Mouse (Mus musculus): Measurements from ENCODE around the gene Irx3.

Gene Irx3

DNA sequence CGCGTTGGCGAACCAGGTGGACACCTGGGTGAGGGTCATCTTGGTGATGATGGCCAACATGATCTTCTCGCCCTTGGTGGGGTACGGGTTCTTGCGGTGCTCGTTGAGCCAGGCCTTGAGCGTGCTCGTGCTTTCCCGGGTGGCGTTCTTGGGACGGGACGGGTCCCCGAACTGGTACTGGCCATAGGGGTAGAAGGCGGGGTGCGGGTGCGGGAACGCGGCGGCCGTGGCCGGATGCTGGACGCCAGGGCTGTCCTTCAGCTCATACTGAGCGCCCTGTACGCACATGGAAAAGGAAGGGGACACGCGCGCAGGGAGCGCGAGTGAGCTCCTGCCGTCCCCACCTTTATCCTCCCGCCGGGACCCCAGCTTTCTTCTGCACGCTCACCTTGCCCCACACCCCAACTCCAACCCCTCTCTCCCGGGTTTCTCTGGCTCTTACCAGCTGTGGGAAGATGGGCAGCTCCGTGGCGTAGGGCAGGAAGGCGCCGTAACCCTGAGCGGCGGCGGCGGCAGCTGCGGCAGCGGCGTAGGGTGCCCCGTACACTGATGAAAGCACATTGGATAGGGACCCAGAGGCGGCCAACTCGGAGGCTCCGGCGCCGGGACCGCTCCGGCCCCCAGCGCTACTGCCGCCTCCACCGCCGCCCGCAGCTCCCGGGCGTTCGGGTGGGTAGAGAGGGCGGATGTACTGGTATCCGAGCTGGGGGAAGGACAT lies 1.2 kb downstream of the Irx3 start:
- no peak for DNase-seq

DNA sequence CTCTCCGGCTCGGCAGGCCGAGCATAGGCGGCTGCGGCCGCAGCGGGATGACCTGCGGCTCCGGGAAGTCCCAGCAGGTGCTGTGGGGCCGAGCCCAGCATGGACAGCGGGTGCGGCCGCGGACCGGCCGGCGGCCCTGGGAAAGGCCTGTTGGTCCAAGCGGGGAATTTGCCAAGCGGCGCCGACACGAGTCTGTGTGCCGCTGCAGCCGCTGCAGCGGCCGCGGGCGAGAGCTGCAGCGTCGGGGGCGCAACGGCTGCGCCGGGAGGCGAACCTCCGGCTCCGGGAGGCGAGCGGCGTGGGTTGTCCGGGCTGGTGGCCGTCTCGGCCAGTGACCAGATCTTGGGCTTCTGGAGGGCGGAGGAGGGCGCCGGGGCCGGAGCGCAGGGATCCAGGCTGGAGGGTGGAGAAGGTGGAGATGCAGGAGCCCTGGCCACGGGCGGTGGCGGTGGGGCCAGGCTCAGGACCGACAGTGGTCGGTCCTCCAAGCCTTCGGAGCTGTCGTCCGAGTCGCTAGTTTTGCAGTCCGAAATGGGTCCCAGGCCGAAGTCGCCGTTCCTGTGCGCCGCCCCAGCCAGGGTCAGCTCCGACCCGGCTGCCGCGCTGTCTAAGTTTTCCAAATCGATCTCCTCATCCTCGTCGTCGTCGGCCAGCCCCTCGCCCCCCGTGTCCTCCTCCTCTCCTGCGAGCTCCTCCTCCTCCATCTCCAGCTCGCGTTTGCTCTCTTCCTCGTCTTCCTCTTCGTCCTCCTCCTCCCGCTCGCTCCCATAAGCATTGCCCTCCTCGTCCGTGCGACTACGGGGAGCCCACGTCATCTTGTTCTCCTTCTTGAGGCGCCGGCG lies 2.0 kb downstream of the Irx3 start:
- no peak for DNase-seq

DNA sequence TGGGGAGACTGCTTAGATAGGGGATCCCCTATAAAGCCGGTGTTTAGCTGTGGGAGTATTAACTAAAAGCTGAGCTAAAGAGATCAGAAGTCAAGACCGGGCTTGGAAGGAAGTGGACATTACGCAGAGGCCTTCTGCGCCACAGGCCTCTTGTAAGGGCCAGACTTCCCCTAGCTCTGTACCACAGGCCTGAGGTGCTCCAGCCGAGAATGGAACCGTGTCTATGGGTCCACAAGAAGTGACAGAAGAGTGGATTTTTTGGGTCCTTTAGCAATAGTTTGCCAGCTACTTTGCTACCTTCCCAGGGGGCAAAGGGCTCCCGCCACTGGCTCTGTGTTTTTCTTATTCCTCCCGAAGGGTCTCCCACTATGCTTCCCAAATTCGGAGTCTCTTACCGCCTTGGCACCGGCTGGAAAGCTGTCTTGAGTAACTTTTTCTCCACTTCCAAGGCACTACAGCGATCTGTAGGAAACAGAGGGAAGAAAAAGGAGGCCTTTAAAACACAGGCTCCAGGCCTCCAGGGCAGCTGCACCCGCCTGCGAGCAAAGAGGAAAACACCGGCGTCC lies 2.8 kb downstream of the Irx3 start:
- no peak for DNase-seq

DNA sequence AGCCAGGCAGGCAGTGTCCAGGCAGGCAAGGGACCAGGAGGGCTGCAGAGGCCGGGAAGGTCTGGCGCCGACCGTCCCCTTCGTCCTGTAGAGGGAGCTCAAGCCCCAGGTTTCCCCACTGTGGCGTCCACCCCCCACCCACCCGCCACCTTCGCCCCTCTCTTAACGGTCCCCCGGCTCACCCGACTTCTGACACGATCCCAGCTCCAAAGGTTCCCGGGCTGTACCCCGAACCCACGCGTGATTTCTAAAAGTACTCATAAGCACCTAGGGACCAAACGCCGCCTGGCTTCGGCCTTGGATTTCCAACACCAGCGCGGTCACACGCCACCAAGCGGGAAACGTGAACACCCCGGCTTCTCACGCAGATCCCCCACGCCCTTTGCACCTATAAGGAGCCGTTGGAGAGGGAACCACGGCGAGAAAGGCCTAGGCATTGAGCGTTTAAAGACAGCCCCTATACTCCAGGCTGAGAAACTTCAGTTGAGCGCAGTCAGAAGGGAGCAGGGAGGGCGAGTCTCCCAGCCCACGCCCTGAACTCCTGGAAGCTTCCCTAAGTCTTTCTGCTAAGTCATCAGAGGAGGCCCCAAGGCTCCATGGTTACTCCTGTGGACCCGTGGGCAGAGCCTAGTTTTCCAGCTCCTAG lies 4.1 kb downstream of the Irx3 start:
- DNase-seq, result peak; percentile 21

DNA sequence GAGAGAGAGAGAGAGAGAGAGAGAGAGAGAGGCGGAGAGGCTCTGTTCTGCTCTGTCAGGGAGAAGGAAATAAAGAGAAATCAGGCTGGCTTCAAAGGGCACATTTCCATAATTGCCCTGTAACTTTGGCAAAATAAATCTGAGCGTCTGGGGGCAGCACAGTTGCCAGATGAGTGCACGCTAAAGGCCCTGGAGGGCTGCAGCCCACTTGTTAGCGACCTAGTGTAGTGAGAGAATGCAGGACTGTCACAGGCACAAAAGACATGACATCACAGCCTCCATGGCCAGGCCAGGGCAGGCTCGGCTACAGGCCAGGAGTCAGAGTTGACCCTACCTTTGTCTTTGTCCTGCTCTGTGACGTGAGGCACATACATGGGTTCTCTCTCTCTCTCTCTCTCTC lies 8.0 kb downstream of the Irx3 start:
- no peak for DNase-seq

DNA sequence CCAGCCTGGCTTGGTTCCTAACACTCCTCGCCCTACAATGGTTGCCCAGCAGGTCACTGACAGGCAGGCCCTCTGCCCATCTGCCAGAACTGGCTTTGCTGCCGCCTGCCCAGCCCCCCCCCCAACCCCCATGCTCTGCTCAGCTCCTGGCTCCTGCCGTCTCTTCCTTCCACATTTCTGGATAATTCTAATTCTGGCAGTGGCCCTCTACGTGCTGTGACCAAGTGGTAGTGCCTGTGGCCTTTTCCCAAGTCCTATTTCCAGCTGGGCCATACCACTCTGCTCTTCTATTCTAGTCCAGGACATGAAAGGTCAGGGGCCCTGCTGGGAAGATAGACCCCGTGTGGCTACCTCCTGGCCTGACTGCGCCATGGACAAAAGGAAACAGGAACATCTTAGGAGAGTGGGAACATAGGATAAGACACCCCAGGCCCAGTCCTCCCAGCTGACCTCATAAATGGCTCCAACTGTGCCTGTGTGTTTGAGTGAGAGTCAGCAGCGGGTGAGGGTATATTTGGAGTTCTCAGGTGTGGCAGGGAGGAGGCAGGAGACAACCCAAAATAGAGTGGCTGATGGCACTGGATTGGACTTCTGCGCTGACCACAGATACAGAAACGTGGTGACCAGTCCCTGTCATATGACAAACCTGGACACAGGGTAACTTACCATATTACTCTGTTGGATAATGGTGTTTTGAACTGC lies 14.5 kb downstream of the Irx3 start:
- DNase-seq, result no peak

DNA sequence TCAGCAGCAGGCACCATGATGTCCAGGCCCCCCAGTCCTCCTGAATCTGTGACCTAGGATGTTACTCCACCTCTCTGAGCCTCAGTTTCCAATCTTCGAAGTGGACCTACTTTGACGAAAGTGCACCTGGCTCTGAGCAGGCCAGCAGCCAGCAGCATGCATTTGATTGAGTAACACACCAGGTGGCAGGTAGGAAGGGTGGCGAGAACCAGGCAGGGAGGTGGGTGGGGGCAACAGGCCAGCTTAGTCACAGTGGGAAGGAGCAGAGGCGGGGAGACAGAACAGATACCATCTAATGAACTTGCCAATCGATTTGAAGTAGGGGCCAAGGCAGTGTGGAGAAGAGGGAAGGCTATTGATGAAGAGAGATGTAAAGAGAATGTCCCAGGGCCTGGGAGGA lies 18.9 kb downstream of the Irx3 start:
- no peak for DNase-seq

DNA sequence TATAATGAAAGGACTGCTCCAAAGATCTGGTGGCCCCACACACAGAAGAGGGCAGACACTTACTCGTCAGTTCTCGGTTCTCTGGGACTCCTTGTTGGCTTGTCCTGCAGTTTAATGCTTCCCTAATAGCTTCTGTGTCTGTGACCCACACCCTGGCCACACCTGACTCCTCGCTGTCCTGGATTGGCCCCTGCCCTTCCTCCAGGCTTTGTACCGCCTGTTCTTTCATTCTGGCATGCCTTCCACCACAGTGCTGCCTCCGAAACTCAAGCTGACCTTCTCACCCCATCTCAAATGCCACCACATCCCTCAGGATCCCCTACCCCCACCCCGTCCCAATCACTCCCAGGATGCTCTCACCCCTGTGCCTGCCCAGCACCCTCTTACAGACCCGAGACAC lies 19.7 kb downstream of the Irx3 start:
- no peak for DNase-seq

DNA sequence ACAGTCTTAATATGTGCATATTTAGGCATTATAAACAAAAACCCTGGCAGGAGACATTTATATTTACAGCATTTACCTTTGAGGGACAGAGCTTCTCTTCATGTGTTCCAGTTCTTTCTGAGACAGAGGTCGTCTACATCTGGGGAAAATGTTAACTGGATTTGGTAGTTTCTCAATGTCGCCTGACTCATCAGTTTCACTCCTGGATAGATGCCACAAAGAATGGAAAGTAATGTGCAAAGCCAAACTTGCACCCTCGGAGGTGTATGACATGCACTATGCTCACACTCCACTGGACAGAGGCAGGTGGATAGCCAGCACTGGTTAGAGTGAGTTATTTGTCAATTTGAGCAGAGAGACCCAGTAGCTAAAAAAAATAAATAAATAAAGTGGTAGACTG lies 21.2 kb downstream of the Irx3 start:
- no peak for DNase-seq

DNA sequence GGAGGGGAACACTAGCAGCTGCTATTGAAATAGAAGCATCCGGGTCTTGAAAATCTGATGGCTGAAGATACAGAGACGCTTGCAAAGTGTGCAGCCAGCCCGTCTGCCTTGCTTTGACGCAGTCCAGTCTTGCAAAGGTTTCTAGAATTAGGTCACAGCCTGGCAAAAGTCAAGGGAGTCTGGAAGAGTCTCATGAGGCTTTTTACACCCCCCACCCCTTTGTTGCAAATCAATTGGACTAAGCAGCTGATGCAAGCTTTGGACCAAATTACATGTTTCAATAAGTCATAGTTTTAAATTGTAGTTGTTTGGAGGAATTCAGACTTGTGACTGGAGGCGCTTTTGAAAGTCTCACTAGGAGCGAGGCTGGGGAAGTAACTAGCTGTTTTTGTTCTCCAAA lies 33.0 kb downstream of the Irx3 start:
- no peak for DNase-seq

DNA sequence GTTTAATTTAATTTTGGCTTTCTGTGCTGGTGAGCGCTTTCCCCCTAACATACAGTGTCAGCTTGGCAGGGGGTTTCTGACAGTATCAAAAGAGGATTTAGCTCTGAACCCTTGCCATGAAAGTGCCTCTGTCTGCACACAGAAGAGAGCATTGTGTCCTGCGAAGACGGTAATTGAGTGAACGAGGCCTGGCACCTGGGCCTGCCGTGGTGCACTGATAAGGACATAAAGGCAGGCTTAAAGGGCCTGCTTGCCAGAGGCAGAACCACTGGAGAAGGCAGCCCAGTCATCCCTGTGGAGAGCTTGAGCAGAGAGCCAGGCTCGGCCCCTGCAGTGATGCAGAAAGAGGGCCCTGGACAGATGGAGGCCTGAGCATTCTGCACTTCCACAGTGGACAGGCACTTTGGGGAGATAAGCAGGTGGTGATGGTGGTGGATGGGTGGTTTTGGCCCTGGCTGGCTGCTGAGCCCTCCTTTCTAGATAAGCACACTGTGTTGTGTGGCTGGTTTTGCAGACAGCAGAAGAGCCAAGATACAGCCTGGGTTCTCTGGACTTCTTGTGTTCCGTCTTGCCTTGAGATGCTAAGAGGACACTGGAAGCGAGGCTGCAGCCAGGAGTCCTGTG lies 36.3 kb downstream of the Irx3 start:
- no peak for DNase-seq

DNA sequence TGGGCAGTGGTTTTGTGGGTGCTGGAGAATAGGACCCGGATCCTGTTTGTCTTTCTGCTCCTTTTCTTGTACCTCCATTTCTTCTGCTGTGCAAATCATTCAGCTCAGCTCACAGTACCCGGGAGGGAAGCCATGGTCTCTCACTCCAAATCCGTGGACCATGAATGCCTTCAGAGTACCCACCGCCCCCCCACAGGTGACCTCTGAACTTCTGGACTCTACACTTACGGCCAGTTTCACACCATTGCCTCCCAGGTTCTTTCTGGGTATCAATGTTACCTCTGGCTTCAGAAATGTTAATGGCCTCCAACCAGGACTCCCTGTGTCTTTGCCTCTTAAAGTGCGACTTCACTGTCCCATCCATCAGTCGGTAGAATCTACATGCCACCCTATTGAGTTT lies 46.3 kb downstream of the Irx3 start:
- no peak for DNase-seq

DNA sequence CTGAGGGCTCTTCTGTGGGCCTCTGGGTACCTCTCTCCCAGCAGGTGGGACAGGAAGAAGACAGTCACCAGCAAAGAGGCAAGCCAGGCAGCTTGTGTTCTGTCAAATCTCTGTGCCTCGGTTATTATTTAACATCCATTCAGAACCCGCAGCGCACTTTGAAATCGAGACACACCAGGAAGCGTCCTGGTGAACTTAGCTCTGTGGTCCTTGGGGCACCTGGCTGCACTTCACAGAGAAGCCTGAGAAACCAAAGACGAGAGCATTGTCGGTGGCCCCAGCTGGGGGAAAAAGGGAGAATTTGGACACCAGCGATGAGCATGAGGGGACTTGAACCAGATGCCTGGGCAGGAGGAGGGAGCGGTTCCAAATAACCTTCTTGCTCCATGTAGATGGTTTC lies 46.8 kb downstream of the Irx3 start:
- no peak for DNase-seq

DNA sequence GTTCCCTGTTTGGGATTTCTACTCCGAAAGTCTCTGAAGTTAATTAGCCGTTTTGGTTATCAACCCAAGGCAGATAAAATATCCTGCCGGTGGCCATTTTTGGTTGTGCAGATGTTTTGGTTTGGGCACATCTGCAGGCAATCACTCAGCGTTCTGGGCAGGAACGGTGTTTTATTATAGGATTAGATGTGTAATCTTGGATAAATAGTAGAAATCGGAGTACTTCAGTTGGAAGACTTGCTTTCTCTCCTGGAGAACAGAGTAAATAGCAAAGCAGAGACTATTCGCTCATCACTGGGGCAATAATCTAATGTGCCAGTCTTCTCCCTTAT lies 51.1 kb downstream of the Irx3 start:
- no peak for DNase-seq

DNA sequence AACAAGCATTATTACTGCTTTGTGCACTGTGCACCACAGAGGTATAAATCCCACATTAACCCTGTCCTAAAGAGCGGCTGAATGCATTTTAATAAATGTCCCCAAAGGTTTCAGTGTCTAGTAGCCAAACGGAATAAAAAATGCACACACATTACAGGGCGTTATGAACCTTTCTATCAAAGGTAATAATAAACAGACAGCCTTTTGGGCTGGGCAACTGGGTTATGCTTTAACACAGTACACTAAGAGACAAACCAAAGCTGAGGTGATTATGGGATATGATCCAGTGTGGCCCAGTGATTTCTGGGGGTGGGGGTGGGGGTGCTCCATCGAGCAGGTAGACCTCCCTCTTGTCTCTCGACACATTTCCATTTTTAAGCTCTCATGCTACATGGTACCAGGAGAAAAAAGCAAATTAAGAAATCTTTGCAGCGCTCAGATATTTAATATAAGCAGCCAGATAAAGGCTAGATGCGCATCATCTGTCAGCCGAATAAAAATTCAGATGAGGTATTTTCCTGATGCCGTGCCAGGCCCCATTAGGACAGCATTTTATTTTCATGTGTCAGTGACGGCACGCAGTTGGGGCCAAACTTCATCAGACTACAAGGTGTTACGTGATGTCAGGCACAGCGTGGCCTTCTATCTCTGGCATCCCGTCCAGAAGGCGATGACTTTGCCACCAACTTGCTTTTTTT lies 51.6 kb downstream of the Irx3 start:
- DNase-seq, result no peak

DNA sequence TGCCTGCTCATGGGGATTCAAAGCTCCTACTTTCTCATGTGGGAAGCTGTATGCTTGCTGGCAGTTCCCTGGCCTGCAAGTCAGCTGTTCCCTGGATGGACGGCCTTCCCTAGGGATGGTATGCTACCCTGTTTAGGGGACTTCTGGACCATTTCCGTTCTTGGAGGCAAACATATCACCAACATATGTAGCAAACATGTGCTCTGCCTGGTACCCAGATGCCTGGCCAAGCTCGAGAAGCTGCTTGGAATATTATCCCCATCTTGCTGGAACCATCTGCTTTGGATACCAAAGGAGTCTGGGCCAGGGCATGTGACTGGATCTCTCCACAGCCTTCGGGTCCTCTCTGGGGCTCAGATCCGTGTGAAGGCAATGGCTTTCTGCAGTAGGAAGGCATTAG lies 52.5 kb downstream of the Irx3 start:
- DNase-seq, result no peak

Data from right cerebral cortex, adult 18-20 months (tissue).